Mouse (Mus musculus) kidney, adult 2 months (tissue): ENCODE measurements around the gene Il16.

Experiments
- CTCF ChIP-seq: fragments of 200-500 bp; conservative IDR thresholded peaks from 2 replicates; pipeline ENCODE4 v1.5.1; 2011; ENCODE audit warnings: low read depth, mild to moderate bottlenecking, control low read depth, low read length, moderate library complexity, mixed read lengths; ENCODE audit not compliant: insufficient read depth, insufficient read length
- POLR2A ChIP-seq: fragments of 200-500 bp; IDR thresholded peaks from one replicate; pipeline ENCODE4 v1.6.1; 2011; ENCODE audit warnings: low read depth, low read length, control low read depth

GRCm38 (mm10) chr7:83731961-83732666 is 13.4 kb downstream of the Il16 start:
- TF ChIP-seq POLR2A (no peak), CTCF (no peak)
